Mouse (Mus musculus) embryonic fibroblast, embryonic 13.5 days (primary cell): ENCODE data around the gene Dnase2b. TPM values are rescaled to one million over a fixed set of nuclear protein-coding genes. Genes with fewer than 3 reads are reported as not detected.
A peak's percentile ranks its signal among the peaks of the same experiment; 100 is the strongest.

Experiments used
- H3K27ac ChIP-seq: 2 replicates; pipeline ENCODE4 v1.5.1; 2012; ENCODE audit warnings: low read length, control low read depth, inconsistent platforms; ENCODE audit not compliant: insufficient read depth
- H3K4me1 ChIP-seq: 2 replicates; pipeline ENCODE4 v1.6.1; 2011; ENCODE audit warnings: low read length; ENCODE audit not compliant: control insufficient read depth, insufficient read depth
- H3K4me3 ChIP-seq: 2 replicates; pipeline ENCODE4 v1.5.1; 2011; ENCODE audit warnings: mild to moderate bottlenecking, control low read depth, low read length; ENCODE audit not compliant: insufficient read depth
- CTCF ChIP-seq: IDR thresholded peaks from 2 replicates; pipeline ENCODE4 v1.5.1; 2011; ENCODE audit warnings: mild to moderate bottlenecking, control low read depth, low read length, moderate library complexity, borderline replicate concordance; ENCODE audit not compliant: insufficient read depth
- POLR2A ChIP-seq: IDR thresholded peaks from 2 replicates; pipeline ENCODE4 v1.6.1; 2011; ENCODE audit warnings: low read depth, mild to moderate bottlenecking, control low read depth, low read length, moderate library complexity
- polyA plus RNA-seq: library from polyadenylated mRNA; stranded (reverse); fragments of >200 nt; gene quantifications from 2 replicates; pipeline ENCODE4 v1.2.4, GENCODE M21; 2011; ENCODE audit warnings: low read depth; ENCODE audit not compliant: missing spikeins, insufficient read length

The Dnase2b gene
- polyA plus RNA-seq, 1 experiment: not detected

- TF ChIP-seq POLR2A (no peak), CTCF (no peak)
- Histone ChIP-seq H3K4me1 (no peaks in the 10 kb centered on the region), H3K27ac (no peak overlapping the region), H3K4me3 (no peak overlapping the region)
These were observed 3.0 kb upstream of the Dnase2b start for GRCm38 (mm10) chr3:146618357-146618756.

- no peaks in the 10 kb centered on the region for H3K4me1 ChIP-seq
- H3K4me3 ChIP-seq: no peak overlapping the region
- TF ChIP-seq POLR2A (no peak), CTCF (no peak)
- no peak overlapping the region for H3K27ac ChIP-seq
These were observed 2.5 kb upstream of the Dnase2b start for GRCm38 (mm10) chr3:146617946-146618345.

GRCm38 (mm10) chr3:146616533-146617283, 1.3 kb upstream of the Dnase2b start:
- TF ChIP-seq CTCF (no peak), POLR2A (no peak)
- Histone ChIP-seq H3K27ac (no peak overlapping the region), H3K4me1 (no peaks in the 10 kb centered on the region), H3K4me3 (no peak overlapping the region)

- TF ChIP-seq CTCF: no peak
- no peak for TF ChIP-seq POLR2A
- H3K4me3 ChIP-seq: no peak overlapping the region
- no peak overlapping the region for H3K27ac ChIP-seq
- H3K4me1 ChIP-seq: peaks cover 15% of the 10 kb centered on the region
These were observed 3.6 kb downstream of the Dnase2b start for GRCm38 (mm10) chr3:146611821-146612220.

- no peak for TF ChIP-seq POLR2A
- no peak for TF ChIP-seq CTCF
- H3K27ac ChIP-seq: no peak overlapping the region
- peaks cover 15% of the 10 kb centered on the region for H3K4me1 ChIP-seq
- no peak overlapping the region for H3K4me3 ChIP-seq
These were observed 4.1 kb downstream of the Dnase2b start for GRCm38 (mm10) chr3:146611261-146611660.

- Histone ChIP-seq H3K4me3 (no peak overlapping the region), H3K27ac (no peak overlapping the region), H3K4me1 (peaks cover 15% of the 10 kb centered on the region)
- TF ChIP-seq POLR2A (no peak), CTCF (no peak)
These were observed 5.1 kb downstream of the Dnase2b start for GRCm38 (mm10) chr3:146610322-146610721.

- Histone ChIP-seq H3K4me1 (peaks cover 15% of the 10 kb centered on the region), H3K4me3 (no peak overlapping the region), H3K27ac (peak overlapping the region; percentile 64; the same call in 1 of the 2 replicates)
- TF ChIP-seq CTCF: no peak
These were observed 8.0 kb downstream of the Dnase2b start for GRCm38 (mm10) chr3:146607368-146607767.

GRCm38 (mm10) chr3:146604647-146605046, 10.7 kb downstream of the Dnase2b start:
- H3K27ac ChIP-seq: no peak overlapping the region
- TF ChIP-seq CTCF: no peak
- no peak for TF ChIP-seq POLR2A
- no peak overlapping the region for H3K4me3 ChIP-seq
- H3K4me1 ChIP-seq: peaks cover 9% of the 10 kb centered on the region

- TF ChIP-seq POLR2A: no peak
- TF ChIP-seq CTCF: no peak
- peaks cover under 1% of the 10 kb centered on the region for H3K4me1 ChIP-seq
These were observed 12.9 kb downstream of the Dnase2b start for GRCm38 (mm10) chr3:146602531-146602930.

GRCm38 (mm10) chr3:146601205-146601604, 14.2 kb downstream of the Dnase2b start:
- H3K4me1 ChIP-seq: no peaks in the 10 kb centered on the region
- H3K27ac ChIP-seq: no peak overlapping the region
- TF ChIP-seq CTCF (no peak), POLR2A (no peak)
- no peak overlapping the region for H3K4me3 ChIP-seq

More at GRCm38 (mm10) chr3:146602531-146602930, 12.9 kb downstream of the Dnase2b start:
- Histone ChIP-seq H3K4me3 (no peak overlapping the region), H3K27ac (no peak overlapping the region)
